Mouse (Mus musculus): ENCODE measurements around the gene Kiz. TPM values are rescaled to one million over a fixed set of nuclear protein-coding genes. Genes with fewer than 3 reads are reported as not detected.

The Kiz gene
- polyA plus RNA-seq (2015; fragmentation: Illumina TruSeq; extraction: RNeasy Lipid Tissue Mini Kit (QIAGEN cat#74804); ENCODE audit: insufficient read depth, low replicate concordance), result 26.0 TPM

DNA sequence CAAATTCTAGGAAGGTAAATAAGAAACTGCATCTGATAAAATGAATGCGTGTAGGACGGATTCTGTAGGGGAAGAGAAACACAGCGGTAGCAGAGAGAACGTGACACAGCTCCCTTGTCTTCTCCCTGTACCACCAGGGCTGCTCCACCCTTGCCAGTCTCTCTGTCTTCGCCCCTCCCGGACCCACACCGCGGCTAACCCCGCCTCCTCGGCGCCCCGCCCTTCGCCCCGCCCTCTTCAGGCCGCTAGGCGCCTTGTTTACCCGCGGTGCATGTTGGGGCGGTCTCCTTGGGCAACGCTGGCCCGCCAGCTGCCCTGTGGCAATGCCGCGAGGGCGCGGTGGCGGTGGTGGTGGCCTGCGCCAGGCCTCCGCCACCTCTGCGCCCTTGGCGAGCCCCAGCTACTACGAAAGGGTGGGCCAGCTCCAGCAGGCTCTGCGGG is at the start of gene Kiz:
Gene Kiz (plus strand): TSS at position 266 of the 441 bp plus-strand sequence.

DNA sequence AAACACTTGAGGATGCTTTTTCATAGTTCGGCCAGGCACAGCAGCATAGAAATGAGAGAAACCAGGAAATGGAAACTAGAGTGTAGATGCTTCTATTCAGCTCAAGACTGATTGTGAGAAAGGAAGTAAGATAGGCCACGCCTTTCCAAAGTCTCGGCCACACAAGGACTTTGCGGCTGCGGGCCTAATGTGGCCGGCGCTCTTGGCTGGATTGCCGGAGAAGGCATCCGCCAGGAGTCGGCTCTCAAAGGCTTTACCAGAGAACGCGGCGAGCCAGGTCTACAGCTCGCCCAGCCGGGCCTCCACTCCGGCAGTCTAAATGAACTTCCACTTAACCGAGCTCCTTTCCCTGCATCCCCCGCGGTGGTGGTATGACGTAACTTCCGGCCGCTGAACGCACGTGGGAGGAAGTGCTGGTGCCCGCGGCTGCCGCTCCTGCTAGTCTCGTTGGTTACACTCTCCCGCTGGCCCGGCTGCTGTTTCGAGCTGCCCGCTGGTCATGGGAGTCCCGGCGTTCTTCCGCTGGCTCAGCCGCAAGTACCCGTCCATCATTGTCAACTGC is 157.0 kb downstream of the Kiz start, which contains the start of gene Xrn2:
Gene Xrn2 (plus strand): TSS at position 374 of the 562 bp plus-strand sequence.

Other genes with a start within 250 kb of the Kiz start
- gene Xrn2, start 157.1 kb downstream of the Kiz start, polyA plus RNA-seq (2015; fragmentation: Illumina TruSeq; extraction: RNeasy Lipid Tissue Mini Kit (QIAGEN cat#74804); ENCODE audit: insufficient read depth, low replicate concordance), result 140 TPM
- gene Nkx2-4, start 229.6 kb downstream of the Kiz start, polyA plus RNA-seq (2015; fragmentation: Illumina TruSeq; extraction: RNeasy Lipid Tissue Mini Kit (QIAGEN cat#74804); ENCODE audit: insufficient read depth, low replicate concordance), result not detected